Mouse (Mus musculus) stomach, postnatal 0 days (tissue): Measurements from ENCODE around the gene Gm5105. TPM values are rescaled to one million over a fixed set of nuclear protein-coding genes. Genes with fewer than 3 reads are reported as not detected.

ENCODE experiments used
- ATAC-seq: fragments of 200-750 bp; cut with Nextera tagmentation; 2 replicates; pipeline ENCODE4 v1.8.0; 2017; ENCODE audit not compliant: low FRiP score, low TSS enrichment
- DNase-seq: peaks from one replicate; pipeline ENCODE4 v3.0.0-alpha.2; 2016; ENCODE audit warnings: low spot score
- H3K27ac ChIP-seq: fragments of 300-500 bp; sonication (generic); replicated peaks from 2 replicates; pipeline ENCODE4 v1.5.1; 2014; ENCODE audit warnings: mild to moderate bottlenecking, control low read depth
- H3K27me3 ChIP-seq: fragments of 300-500 bp; sonication (generic); 2 replicates; pipeline ENCODE4 v1.6.1; 2014; ENCODE audit warnings: low read length; ENCODE audit not compliant: control insufficient read depth, insufficient read depth
- H3K36me3 ChIP-seq: fragments of 300-500 bp; sonication (generic); 2 replicates; pipeline ENCODE4 v1.6.1; 2014; ENCODE audit warnings: low read length, mixed read lengths; ENCODE audit not compliant: control insufficient read depth, insufficient read depth
- H3K4me1 ChIP-seq: fragments of 300-500 bp; sonication (generic); replicated peaks from 2 replicates; pipeline ENCODE4 v1.6.1; 2014; ENCODE audit warnings: antibody characterized with exemption; ENCODE audit not compliant: control insufficient read depth, insufficient read depth
- H3K4me2 ChIP-seq: fragments of 300-500 bp; sonication (generic); replicated peaks from 2 replicates; pipeline ENCODE4 v1.6.1; 2014; ENCODE audit warnings: low read depth, mild to moderate bottlenecking, control low read depth, moderate library complexity
- H3K4me3 ChIP-seq: fragments of 300-500 bp; sonication (generic); 2 replicates; pipeline ENCODE4 v1.5.1; 2014; ENCODE audit warnings: low read depth, low read length, control low read depth
- H3K9ac ChIP-seq: fragments of 300-500 bp; sonication (generic); 2 replicates; pipeline ENCODE4 v1.6.1; 2014; ENCODE audit warnings: mild to moderate bottlenecking, low read length, control low read depth, mixed read lengths
- H3K9me3 ChIP-seq: fragments of 300-500 bp; sonication (generic); 2 replicates; pipeline ENCODE4 v1.6.1; 2016; ENCODE audit warnings: low read length; ENCODE audit not compliant: control insufficient read depth
- CTCF ChIP-seq: IDR thresholded peaks from 2 replicates; pipeline ENCODE4 v1.5.1; 2016; ENCODE audit warnings: antibody characterized with exemption, low read depth, mild to moderate bottlenecking, moderate library complexity
- EP300 ChIP-seq: optimal IDR thresholded peaks from 2 replicates; pipeline ENCODE3; 2016; ENCODE audit warnings: antibody characterized with exemption
- WGBS: fragments of 180-500 bp; shearing (Covaris S2); extraction: QIAGEN DNeasy Blood & Tissue Kit; methylation state at CpG from one replicate; pipeline ENCODE4 v1.1.7; 2014; 5-methylcytosine and 5-hydroxymethylcytosine counted together
- polyA plus RNA-seq: library from polyadenylated mRNA; unstranded; fragments of >200 nt; fragmentation: Nextera tagmentation; extraction: Ambion mirVana; gene quantifications from 2 replicates; pipeline ENCODE4 v1.2.1, GENCODE M21; 2015

Gene Gm5105
- polyA plus RNA-seq, 1 experiment from 2014 or later, result not detected

DNA sequence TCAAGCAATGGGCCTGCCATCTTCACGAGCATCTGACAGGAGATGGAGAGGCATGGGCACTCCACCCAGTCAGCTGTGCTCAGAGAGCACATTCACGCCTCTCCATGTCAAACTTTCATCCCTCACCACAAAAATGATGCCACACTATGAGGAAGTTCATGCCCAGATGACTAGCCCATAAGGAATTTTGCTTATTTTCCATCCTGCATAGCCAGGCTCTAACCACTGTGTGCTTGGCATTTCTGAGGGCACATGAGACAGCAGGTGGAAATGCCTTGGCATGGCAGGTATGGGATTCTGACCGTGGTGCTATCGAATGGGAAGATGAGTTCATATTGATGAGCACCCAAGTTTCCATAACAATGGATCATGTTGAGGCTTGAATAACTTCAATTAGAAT is 36.5 kb upstream of the Gm5105 start:
- 87% methylated on average over 4 of the region's 4 CpGs for WGBS
- Histone ChIP-seq H3K27ac (no peak overlapping the region), H3K27me3 (no peaks in the 10 kb centered on the region), H3K4me3 (no peak overlapping the region), H3K9me3 (no peaks in the 10 kb centered on the region), H3K4me1 (no peaks in the 10 kb centered on the region), H3K9ac (no peak overlapping the region), H3K4me2 (no peak overlapping the region), H3K36me3 (no peaks in the 10 kb centered on the region)
- DNase-seq (no peak), ATAC-seq (no peak)
- TF ChIP-seq EP300 (no peak), CTCF (no peak)

DNA sequence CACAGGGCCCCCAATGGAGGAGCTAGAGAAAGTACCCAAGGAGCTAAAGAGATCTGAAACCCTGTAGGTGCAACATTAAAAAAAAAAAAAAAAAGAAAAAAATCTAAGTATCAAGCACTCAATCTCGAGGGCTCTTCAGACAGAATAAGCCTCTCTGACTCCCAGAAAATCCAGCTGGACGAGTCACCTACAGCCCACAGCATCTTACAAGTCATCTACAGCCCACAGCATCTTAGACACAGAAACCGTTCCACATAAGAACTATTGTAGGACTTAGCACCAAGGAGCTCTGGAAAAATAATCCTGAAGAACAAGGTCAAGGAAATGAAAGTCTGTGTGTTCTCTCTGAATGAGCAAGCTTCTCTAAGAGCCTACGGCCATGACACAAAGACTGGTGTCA is 34.7 kb upstream of the Gm5105 start:
- no peaks in the 10 kb centered on the region for H3K4me1 ChIP-seq
- H3K4me2 ChIP-seq, result no peak overlapping the region
- H3K9ac ChIP-seq, result no peak overlapping the region
- H3K27ac ChIP-seq, result no peak overlapping the region
- TF ChIP-seq CTCF, result no peak
- no peak for TF ChIP-seq EP300
- 90% methylated on average over 4 of the region's 4 CpGs for WGBS
- H3K27me3 ChIP-seq, result no peaks in the 10 kb centered on the region
- no peaks in the 10 kb centered on the region for H3K9me3 ChIP-seq
- no peak for DNase-seq
- no peaks in the 10 kb centered on the region for H3K36me3 ChIP-seq
- H3K4me3 ChIP-seq, result no peak overlapping the region
- ATAC-seq, result no peak

DNA sequence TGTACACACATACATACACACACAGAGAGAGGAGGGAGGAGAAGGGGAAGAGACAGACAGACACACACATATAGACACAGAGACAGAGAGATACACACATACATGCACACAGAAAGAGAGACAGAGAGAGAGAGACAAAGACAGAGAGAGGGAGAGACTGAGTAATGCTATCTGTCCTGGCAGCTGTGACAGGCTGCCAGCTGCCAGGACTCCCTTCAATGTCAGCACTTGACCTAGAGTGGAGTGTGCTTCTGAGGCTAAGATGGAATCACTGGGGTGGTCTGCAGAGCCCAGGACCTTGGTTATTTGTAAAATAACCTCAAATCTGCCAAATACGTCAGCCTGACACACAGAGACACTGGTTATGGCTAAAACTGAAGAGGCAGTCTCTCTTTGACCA is 30.5 kb upstream of the Gm5105 start:
- H3K4me3 ChIP-seq, result no peak overlapping the region
- H3K4me1 ChIP-seq, result no peaks in the 10 kb centered on the region
- H3K36me3 ChIP-seq, result no peaks in the 10 kb centered on the region
- no peak overlapping the region for H3K27ac ChIP-seq
- no peak overlapping the region for H3K9ac ChIP-seq
- no peak overlapping the region for H3K4me2 ChIP-seq
- no peaks in the 10 kb centered on the region for H3K27me3 ChIP-seq
- H3K9me3 ChIP-seq, result no peaks in the 10 kb centered on the region
- 52% methylated on average over 1 of the region's 1 CpGs for WGBS
- DNase-seq (no peak), ATAC-seq (no peak)
- TF ChIP-seq EP300 (no peak), CTCF (no peak)

DNA sequence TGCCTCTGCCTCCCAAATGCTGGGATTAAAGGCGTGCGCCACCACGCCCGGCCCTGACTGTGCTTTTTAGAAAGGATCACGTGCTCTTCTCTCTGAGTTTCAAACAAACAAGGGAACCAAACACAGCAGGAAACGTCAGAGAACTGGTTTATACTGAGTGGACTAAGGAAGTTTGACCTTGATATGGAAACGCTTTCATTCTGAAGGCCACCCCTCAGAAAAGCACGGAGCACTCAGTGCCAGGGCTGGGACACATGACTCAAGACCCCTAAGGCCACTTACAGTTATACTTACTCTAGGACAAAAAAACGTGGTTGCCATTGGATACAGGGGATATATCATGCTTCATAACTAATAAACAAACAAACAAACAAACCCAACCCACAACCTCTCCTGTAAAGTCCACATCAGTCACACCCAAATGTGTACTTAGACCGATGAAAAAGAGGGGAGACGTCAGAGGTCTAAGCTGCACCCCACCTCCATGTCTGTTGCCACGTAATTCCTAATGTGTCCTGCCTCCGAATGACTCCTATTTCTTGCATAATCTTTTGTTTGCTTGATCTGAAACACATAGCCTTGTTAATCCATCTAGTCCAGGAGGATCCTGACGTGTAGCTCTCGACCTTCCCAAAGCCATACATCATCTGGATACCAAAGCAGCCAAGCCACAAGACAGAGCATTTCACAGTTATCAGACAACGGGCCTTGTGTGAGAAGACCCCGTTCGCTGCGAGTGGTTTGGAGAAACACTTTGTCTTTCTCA is 29.3 kb upstream of the Gm5105 start:
- ATAC-seq (peak; percentile 71), DNase-seq (no peak)
- no peaks in the 10 kb centered on the region for H3K9me3 ChIP-seq
- H3K9ac ChIP-seq, result no peak overlapping the region
- H3K27ac ChIP-seq, result no peak overlapping the region
- TF ChIP-seq EP300, result no peak
- no peak for TF ChIP-seq CTCF
- no peaks in the 10 kb centered on the region for H3K36me3 ChIP-seq
- H3K4me3 ChIP-seq, result no peak overlapping the region
- WGBS, result 75% methylated on average over 19 of the region's 19 CpGs
- H3K4me1 ChIP-seq, result no peaks in the 10 kb centered on the region
- no peak overlapping the region for H3K4me2 ChIP-seq
- H3K27me3 ChIP-seq, result no peaks in the 10 kb centered on the region

DNA sequence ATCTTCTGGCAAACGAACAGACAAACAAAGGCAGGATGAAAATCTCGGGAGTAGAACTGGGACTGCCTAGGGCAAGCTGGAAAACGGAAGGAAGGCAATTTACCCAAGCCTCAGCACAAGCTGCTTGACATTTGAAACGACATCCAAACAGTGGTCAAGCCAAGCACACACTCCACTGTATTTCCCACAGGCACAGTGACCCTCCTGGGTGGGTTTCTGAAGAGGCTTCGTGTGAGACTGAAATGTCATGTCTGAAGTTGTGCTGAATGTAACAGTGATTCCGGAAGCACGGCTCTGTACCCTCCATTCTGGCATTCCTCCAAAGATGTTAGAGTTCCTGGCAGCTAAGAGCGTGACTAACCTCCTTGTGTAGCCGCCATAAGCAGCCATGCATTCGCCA is 28.5 kb upstream of the Gm5105 start:
- no peak for DNase-seq

DNA sequence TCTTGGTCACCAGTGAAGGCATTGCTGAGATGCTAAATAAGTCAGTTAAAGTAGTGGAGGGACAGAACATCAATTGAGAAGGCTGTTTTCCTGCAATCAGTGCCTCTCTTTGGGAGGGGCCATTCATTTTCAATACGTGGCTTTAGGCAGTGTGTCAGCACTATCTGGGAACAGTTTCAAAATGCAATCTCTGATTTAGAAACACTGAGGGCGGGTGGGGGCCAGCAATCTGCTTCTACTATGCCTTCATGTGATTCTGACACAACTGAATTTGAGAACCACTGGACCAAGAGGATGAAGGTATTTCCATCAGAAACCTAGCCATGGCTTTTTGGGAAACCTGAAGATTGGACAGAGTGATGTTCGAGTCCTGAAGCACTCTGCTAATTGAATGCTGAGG is 28.1 kb upstream of the Gm5105 start:
- H3K9ac ChIP-seq, result no peak overlapping the region
- DNase-seq, result no peak
- H3K4me3 ChIP-seq, result no peak overlapping the region
- no peaks in the 10 kb centered on the region for H3K9me3 ChIP-seq
- TF ChIP-seq EP300 (no peak), CTCF (no peak)
- no peaks in the 10 kb centered on the region for H3K4me1 ChIP-seq
- H3K27ac ChIP-seq, result peak overlapping the region; percentile 24; the same call in 1 of the 2 replicates
- WGBS, result 53% methylated on average over 3 of the region's 3 CpGs
- H3K36me3 ChIP-seq, result no peaks in the 10 kb centered on the region
- ATAC-seq, result no peak
- H3K4me2 ChIP-seq, result no peak overlapping the region
- H3K27me3 ChIP-seq, result no peaks in the 10 kb centered on the region

More for the DNA sequence above, 28.5 kb upstream of the Gm5105 start:
- Histone ChIP-seq H3K9me3 (no peaks in the 10 kb centered on the region), H3K4me3 (no peak overlapping the region), H3K36me3 (no peaks in the 10 kb centered on the region), H3K4me1 (no peaks in the 10 kb centered on the region), H3K4me2 (no peak overlapping the region), H3K27me3 (no peaks in the 10 kb centered on the region), H3K9ac (no peak overlapping the region), H3K27ac (peak overlapping the region; percentile 24; the same call in 1 of the 2 replicates)
- WGBS, result 63% methylated on average over 10 of the region's 10 CpGs
- TF ChIP-seq EP300 (no peak), CTCF (no peak)
- no peak for ATAC-seq
